Mouse (Mus musculus) 416B (cell line): ENCODE data around the gene Grrp1.
A peak's percentile ranks its signal among the peaks of the same experiment; 100 is the strongest.

Experiments used
- DNase-seq: peaks from one replicate; pipeline ENCODE4 v3.0.0; 2011; ENCODE audit warnings: low read depth

Grrp1 gene

DNA sequence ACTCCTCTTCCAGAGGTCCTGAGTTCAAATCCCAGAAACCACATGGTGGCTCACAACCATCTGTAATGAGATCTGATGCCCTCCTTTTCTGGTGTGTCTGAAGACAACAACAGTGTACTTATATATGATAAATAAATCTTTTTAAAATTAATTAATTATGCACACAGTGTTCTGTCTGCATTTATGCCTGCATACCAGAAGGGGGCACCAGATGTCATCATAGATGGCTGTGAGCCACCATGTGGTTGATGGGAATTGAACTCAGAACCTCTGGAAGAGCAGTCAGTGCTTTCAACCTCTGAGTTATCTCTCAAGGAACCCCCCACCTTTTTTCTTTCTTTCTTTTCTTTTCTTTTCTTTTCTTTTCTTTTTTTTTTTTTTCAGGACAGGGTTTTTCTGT is 15.7 kb upstream of the Grrp1 start:
- DNase-seq: peak; percentile 55

DNA sequence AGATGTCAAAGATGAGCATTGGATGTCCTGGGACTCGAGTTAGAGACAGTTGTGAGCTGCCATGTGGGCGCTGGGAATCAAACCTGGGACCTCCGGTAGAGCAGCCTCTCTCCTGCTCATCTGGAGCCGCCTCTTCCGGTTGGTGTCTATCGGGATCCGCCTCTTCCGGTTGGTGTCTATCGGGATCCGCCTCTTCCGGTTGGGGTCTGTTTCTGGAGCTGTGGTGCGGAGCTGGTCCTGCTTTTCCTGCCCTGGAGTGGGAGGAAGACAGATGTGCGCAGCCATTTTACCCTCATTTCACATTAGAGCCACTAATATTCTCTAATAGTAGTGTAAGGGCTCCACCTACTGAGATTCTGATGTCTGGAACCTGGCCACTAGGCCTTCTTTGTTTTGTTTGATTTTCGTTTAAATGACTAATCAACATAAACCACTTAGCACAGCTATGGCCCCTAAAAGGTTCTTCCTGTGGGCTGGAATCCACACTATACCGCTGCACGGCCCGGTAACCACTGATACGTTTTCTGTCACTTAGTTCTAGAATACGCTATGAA is 14.3 kb upstream of the Grrp1 start:
- peak; percentile 89 for DNase-seq

DNA sequence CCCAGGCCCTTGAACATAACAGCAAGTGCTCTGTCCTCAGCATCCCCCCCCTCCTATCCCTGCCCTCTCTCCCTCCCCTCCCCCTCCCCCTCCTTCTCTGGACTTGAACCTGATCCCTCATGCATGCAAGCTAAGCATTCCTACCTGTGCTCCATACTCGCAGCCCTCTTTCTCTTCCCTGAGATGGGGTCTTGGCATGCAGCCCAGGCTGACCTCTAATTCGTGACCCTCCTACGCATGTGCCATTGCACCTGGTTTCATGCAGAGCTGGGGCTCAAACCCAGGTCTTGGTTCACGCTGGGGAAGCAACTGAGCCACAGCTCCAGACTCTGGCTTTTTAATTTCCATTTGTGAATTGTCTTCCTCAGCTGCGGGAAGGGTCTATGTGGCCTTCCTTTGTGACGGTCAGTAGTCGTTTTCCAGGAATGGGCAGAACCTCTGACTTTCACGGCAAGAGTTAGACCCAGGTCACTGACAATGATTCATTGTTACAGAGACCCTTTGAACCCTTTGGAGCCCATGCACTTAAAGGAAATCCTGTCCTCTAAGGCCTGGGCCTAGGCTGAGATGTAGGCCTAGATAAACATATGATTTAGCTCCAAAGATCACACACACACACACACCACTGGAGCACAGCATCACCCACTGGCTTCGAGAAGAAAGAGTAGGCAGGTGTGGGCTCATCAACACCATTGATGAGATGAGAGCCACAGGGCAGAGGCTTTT is 12.1 kb upstream of the Grrp1 start:
- DNase-seq: no peak

DNA sequence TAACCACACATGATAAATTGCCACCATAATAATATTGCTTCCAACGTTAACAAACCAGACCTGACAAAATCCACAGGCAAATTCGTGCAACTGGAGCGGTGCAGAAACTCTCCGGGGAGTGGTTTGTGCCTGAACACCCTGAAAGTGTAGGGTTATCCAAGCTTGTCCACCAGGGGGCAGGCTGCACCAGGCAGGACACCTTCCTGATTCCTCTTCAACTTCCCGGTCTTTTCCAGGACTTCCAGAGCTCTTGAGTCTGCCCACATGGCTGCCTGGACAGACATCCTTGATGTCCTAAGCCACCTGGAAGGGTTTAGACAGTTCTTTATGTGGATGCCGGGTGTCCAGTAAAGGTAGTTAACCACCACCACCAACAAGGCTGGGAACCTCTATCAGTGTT is 9.3 kb upstream of the Grrp1 start:
- peak; percentile 33 for DNase-seq

DNA sequence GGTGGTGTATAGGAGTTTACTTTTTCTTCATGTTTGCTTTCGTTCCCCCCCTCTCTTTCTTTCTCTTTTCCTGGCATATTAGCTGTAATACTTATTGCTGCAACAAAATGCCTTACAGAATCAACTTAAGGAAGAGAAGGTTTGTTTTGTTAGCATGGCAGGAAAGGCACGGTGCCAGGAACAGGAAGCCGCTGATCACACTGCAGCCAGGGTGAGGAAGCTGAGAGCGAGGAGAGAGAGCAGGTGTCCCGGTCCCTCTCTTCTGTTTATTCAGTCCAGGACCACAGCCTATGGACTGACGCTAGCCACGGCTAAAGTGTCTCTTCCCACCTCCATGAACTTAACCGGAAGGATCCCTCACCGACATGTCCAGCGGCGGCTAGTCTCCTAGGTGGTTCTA is 4.4 kb upstream of the Grrp1 start:
- peak; percentile 49 for DNase-seq

DNA sequence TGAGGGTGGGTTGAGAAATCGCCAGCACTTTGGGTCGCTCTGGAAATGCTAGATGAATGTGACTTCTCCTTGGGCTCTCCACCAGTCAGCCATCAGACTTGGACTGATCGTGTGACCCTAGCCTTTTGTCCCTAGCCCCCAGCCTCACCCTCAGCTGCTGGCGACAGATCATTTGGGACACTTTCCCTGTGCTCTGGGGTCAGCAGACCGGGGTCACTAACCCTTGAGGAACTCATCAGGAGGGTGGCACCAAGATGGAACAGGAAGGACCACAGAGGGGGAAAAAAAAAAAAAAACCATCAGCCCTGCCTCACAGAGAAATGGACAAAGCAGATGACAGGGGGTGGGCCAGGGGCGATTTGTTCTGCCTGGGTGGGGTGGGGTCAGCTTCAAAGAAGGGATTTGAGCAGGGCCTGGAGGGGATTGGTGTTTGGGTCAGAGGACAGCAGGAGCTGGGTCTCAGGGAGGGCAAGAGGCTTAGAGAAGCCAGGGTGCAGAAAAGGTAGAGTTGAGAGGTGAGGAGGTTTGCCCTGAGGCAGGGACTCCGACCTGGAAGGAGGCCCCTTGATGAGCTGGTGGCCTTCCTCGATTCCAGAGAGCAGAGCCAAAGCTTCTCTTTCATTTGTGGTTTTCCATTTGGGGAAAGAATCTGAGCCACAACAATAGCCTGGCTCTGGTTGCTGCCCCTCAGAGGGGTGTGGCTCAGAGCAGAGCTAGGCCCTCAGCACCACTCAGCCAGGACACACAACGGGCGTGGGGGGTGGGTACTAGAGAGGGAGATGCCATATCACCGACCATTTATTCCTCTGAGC is 3.5 kb upstream of the Grrp1 start:
- no peak for DNase-seq

DNA sequence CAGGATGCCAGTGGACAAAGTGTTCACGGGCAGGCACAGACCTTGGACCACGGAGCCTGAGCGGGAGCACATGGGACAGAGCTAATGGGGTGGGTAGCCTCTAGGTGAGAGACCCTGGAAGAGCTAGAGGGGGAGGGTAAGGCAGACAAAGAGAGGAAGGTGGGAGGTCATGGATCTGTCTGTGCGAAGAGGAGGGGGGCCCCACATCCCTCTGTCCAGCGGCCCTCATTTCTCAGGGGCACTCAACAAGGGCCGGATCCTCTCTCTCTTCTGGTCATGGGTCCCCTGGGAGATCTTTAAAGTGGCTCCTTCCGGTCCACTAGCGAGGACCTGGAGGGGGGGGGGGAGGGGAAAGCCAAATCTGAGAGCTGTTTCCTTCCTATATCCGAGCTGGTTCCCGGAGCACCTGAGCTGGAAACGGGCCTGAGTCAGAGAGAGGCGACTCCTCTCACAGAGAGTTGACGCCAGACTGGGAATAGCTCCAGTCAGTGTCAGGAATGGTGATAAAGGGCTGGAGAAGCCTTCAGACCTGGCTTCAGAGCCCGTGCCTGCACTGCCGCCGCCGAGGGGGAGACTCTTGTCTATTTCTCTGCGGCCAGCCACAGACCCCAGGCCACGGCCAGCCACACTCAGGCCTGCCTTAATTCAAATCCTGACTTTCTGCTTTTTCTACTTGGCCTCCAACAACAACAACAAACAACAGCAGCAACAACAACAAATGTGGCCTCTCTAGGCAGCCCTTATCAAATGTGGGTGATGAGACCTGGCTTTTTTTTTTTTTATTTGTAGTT is 2.7 kb upstream of the Grrp1 start:
- no peak for DNase-seq

DNA sequence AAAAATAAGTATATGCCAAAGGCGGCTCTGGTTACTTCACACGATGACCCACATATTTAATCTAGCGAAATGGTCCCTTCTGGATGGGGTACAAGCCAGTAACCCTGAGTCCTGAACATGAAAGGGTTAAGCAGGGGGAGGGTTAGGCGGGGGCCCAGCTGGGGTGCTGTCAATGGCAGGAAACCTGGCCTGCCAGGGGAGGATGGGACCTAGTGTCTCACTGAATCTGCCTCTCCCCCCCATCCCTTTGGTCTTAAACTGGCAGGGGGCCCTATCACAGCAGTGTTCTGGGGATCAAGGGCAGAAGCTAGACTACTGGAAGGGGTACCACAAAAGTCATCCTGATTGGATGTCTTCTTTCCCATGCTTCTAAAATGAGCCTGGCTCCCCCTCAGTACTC is 1.9 kb upstream of the Grrp1 start:
- DNase-seq: no peak

DNA sequence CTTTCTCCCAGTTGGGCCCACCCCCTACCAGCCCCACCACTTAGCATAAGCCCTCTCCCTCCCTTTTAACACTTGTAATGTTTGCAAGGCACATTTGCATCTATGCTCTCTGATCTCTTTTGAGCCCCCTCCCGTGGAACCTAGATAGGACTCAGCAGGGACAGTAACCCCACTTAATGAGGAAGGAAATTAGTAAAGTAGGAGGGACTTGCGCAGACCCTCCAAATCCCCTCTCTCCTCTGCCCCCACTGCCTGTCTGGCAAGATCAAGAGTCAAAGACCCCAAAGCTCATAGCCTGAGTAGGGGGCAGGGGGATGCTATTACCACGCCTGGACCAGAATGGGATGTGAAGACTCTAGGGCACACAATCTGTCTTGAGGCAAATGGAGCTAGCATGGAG is 929 bp upstream of the Grrp1 start:
- DNase-seq: no peak

DNA sequence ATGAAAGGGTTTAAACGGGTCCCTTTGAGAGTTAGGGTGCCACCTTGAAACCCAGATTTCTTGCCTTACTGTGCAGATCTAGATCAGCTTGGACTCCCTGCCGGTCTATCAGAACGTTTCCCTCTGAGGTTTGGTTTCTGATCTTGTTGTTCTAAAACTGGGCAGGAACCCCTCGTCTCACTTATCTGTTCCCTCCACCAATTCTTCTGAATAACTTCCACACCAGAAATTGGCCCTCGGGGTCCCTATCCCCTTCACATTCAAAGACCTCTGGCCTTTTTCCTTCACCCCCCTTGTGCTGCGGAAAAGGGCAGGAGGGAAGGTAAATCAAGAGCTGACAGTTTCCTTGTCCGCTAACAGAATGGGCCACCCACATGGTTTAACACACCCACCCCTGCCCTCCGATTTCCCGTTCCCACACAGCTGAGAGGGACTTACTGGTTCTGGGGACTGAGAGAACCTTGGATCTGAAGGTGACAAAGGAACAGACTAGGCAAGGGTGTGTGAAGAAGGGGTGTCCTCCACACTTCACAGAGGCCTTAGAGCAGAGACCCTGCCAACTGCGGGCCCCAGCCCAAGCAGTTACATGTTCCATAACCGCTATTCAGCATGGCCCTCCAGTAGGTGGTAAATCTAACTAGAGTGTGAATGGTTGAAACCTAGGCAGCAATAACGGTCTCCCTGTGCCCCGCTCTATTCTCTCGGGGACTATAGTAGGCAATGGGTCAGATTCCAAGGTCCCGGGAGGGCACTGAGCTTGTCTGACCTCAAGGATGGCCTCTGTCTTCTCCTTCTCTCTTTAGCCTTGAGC is 790 bp downstream of the Grrp1 start:
- no peak for DNase-seq

DNA sequence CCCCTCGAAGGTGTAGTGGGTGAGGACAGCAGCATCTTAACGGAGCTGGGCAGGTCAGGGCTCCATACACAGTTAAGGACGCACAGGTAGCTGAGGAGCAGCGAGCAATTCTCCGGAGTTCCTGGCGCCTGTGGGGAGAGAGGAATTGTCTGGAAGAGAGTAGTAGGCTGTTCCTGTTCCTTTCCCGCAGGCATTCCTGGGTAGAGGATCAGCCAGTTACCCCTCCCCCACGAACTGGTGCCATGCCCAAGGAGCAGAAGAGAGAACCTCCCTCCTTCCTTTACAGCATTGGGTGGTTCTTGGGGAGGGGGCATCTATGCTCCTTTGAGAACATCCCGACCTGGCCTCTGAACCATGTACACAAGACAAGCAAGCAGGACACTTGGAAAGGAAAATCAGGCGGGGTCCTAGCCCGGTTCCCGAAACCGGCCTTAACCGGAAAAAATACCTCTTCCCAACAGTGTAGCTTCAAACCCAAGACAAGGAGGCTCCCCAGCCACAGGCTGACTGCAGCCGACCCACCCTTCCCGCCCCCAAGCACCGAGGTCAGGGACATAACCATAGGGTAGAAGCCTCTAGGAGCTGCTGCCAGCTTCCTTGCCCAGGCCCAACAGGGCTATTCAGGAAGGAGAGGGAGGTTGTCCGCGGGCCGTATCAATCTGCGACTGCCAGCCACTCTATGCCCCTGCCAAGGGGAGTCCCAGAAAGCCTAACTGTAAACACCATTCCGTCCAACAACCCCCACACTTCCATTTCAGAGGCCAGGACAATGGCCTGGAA is 1.6 kb downstream of the Grrp1 start:
- no peak for DNase-seq

DNA sequence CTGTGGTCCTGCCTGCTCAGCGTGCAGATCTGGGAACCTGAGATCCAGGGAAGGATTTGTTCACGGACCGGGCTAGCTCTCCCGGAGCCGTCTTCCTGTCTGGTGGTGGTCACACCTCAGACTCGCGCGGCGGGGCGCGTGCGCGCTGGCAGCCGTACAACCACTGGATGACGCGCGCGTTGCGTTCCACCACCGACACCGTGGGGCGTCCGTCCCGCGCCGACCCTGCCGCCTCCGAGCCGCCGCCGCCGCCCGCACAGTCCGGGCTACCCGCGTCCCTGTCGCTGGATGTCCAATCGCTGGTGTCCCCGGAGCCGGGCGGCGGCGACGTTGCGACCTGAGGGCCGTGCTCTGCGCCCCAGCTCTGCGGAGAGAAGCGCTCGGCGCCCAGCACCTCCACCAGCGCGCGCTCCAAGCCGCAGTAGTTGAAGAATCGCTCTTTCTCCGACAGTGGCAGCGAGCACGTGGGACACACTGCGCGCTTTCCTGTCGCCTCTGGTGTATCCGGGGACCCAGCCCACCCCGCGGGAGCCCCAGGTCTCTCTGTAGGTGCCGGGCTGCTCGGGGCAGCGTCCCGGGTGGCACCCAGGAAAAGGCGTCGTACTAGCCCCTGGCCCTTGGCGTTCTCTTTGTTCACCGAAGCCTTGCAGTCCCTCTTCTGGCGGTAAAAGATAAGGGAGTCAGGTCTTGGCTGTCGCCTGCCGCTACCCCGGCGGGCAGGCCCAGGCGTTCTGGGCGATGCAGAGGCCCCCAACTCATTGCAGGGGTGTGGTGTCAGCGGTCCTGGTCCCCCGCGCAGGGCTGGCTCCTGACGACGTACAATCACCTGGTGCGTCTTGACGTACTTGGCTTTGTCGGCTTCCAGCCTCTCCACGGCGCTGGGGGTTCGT is 2.4 kb downstream of the Grrp1 start:
- no peak for DNase-seq

DNA sequence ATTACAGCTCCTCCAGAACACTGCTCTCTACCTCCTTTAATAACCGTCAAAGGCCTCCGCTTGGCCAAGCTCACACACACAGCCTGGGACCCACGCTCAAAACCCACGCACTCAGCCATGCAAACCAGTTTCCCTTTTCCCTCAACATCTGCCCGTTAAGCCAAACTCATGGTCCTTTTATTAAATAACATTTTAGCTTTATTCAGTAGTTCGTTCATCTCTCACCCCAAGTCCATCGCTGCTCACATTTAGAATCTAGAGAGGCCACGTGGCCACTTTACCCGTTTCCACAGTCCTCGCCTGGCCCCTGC is 3.0 kb downstream of the Grrp1 start:
- DNase-seq: no peak

DNA sequence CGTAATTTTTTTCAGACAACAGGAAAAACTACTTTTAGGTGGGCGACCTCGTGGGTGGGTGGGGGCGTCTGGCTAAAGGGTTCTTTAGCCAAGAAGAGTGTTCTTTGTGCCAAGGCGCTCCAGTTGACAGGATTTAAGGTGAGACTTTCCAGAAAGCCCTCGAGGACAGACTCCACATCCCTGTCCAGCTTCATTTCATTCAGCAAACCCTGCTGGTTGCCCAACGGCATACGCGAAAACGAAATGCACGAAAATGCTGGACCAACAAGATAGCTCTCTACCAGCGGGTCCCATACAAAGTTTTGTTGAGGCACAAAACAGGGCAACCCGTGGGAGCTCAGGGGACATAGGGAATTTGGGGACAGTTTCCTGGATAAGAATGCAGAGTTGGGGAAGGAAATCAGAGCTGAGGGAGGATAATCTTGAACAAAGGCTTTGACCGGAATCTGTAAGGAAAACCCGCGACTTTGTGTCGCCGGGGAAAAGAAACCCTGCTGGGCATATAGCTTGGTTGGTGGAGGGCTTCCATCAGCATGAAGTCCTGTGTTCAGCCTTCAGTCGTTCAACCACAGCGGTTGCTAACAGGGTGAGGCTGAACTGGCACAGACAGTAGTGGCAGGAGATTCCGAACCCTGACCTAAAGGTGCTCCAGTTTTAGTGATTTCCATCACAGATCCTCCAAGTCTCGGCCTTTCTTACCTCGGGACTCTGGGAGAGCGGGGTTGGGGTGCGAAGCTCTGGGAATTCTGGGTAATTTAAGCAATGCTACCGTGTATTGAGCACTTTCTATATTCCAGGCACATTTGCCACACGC is 3.6 kb downstream of the Grrp1 start:
- DNase-seq: no peak

DNA sequence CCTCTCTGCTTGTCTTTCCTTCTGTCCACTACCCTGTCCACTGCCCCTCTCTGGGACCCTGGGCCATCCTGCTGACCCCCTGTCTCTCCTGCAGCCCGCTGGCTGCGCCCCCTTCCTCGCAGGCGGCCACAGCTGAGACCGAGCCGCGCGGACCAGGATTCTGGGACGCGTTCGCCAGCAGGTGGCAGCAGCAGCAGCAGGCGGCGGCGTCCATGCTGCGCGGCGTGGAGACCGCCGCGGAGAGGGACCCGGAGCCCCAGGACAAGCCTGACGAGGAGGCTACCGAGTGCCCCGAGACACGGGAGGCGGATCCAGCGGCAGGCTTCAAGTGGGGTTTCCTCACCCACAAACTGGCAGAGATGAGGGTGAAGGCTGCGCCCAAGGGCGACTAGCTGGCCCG is 4.3 kb downstream of the Grrp1 start:
- peak; percentile 40 for DNase-seq

DNA sequence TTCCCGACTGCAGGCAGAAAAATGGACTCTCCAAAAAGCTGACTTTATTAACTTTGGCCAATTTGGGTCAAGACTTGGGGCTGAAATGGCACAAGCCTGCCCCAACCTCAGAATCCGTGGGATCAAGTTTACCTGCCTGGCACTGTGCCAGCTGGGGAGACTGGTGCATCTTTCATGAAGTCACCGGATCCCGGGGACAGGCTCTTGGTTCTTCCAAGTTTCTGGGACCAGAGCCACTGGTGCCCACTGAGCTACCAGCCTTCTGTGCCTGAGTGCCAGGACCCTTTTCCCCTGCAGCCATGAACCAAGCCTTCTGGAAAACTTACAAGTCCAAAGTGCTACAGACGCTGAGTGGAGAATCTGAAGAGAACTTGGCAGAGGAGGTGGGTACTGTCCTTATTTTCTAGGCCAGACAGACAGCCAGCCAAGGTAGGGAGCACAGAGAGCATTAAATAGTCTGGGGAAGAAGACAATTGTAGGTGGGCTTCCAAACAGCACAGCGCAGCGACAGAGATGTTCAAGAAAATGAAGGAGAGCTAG is 7.1 kb downstream of the Grrp1 start, which contains the start of gene Gm30191:
TSS of gene Gm30191 (plus strand) at position 217 of the 540 bp plus-strand sequence.
- no peak for DNase-seq

DNA sequence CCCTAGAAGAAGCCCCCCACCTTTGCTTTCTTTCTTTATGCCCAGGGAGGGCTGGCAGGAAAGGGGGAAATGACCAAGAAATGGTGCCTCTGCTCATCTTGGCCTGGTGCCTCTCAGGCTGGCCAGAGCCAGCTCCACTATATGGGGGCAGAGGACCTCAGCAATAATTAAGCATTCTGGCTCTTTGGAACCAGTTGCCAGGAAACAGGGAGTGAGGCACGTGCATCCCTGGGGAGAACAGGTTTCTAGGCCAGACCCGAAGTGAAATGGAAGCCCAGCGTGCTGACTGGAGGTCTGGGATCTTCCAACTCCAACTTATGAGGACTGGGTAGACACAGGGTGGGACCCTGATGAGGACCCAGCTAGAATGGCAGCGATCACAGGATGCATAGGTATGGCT is 7.7 kb downstream of the Grrp1 start:
- no peak for DNase-seq

DNA sequence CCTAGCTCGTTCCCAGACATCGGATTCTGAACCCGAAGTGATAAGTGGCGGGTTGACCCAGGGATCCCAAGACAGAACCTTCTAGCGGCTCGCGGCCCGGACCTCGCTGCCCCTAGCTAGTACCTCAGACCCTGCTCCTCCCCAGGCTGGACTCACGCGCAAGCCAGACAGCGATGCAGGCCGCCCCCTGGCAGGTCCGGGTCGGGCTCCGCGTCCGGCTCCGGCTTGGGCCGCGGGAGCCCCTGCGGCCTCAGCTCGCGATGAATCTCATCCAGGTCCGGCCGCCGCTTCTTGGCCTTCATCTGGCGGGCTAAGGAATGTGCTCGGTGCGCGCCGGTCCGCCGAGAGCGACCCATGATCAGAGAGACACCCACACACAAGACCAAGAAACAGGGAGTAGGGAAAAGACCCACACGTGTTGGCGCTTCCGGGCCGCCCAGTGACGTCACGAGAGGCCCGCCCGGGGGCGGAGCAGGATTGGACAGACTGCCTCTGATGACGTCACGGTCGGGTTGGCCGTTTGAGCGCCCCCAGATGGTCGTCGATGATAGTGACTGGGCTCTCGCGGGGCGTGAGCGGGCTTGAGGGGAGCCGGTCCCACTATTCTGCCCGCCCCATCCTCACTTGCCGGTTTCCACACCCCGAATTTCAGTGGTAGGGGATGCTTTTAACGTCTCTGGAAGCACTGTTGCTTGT is 8.6 kb downstream of the Grrp1 start, which contains the start of gene Zfp593:
TSS of gene Zfp593 (minus strand) at position 445 of the 696 bp plus-strand sequence.
- DNase-seq: peak; percentile 92
